Mouse (Mus musculus): ENCODE results near the gene Itgbl1.
"Not testable (repeated sequence)": the region's sequence is repeated elsewhere in the genome, so short reads cannot be mapped to it uniquely, and the experiment has no call there.

DNA sequence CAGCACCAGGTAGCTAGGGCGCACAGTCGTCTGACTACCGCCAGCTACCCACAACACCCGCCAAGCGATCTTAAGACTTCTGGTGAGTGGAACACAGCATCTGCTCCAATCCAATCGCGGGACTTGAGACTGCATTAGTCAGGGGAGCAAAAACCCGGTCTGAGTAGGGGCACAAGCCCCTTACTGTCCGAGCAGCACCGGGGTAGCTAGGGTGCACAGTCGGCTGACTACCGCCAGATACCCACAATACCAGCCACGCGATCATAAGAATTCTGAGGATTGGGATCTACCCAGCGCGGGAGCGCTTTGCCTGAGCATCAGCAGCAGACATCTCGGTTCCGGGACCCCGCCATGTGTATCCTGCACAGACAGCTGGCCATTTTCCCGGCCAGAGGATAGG is 11.3 kb downstream of the Itgbl1 start:
- not testable (repeated sequence) for TF ChIP-seq CTCF (IDR thresholded peaks at IDR 0.05; ENCODE audit: low read depth, low read length); POLR2A (IDR thresholded peaks at IDR 0.05; ENCODE audit: borderline replicate concordance, low read depth, low read length)
